Mouse (Mus musculus) B cell, adult 67 days (primary cell): Measurements from ENCODE around the gene Asb8. TPM values are rescaled to one million over a fixed set of nuclear protein-coding genes. Genes with fewer than 3 reads are reported as not detected.

Source experiments
- total RNA-seq, 2 experiments: library from RNA; stranded (reverse); gene quantifications; 4 replicates each; pipeline ENCODE4 v1.2.4; 2023

The Asb8 gene
- total RNA-seq: 10 to 100 TPM; 21.2 to 27.4 TPM

GRCm38 (mm10) chr15:98165525-98165924, at the start of gene Asb8:
Gene Asb8 (minus strand): TSS chr15:98165625.

GRCm38 (mm10) chr15:98195442-98195841, 30.0 kb upstream of the Asb8 start, which contains the start of gene Olfr288:
Gene Olfr288 (minus strand): TSS chr15:98195542.

DNA sequence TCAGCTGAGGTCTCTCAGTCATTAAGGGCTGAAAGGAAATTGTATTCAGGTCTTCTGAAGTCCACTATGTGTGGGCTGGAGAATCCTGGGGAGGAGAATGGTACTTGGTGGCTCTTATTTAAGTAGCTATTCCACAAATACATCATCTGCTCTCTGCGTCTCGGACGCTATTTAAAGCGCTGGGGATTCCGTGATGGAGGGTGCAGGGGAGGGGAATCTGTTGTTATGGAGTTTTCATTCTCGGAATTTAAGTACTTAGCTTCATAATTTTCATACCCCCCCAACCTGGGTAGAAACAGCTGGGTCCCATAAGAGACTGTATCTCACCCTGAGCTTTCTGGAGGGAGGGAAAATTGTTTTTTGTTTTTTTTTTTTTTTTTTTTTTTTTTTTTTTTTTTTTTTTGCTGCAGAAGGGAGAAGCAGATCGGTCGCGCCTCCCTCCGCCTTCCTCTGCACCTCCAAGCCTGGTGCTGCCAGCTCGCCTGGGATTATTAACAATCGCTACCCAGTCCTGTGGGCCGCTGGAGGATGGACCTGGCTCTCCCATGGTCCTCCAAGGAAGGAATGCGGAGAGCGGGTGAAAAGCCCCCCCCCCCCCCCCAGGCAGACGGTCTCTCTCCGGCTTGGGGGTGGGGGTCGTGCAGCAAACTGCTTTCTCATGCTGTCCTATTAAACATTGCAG, 1.7 kb upstream of the Asb8 start, which contains the start of gene Ccdc184:
Gene Ccdc184 (plus strand): TSS at position 196 of the 682 bp plus-strand sequence.

GRCm38 (mm10) chr15:98093121-98094011, 72.1 kb downstream of the Asb8 start, which contains the start of gene Senp1:
Gene Senp1 (minus strand): TSS chr15:98093744.

GRCm38 (mm10) chr15:98092372-98093120, 72.9 kb downstream of the Asb8 start, which contains the start of gene Pfkm:
Gene Pfkm (plus strand): TSS chr15:98092589.

Other genes starting within 250 kb of the Asb8 start
- gene Tmem106c, start 201.4 kb downstream of the Asb8 start, total RNA-seq: 10 to 100 TPM; 21.5 to 23.0 TPM
- not detected for gene Col2a1, start 160.9 kb downstream of the Asb8 start, total RNA-seq
- 1 to 10 TPM; 4.7 to 5.5 TPM for gene Pfkm, start 73.0 kb downstream of the Asb8 start, total RNA-seq
- 10 to 100 TPM; 63.4 to 70.5 TPM for gene Senp1, start 71.9 kb downstream of the Asb8 start, total RNA-seq
- gene Ccdc184, start 1.5 kb upstream of the Asb8 start, total RNA-seq: not detected
- not detected for gene Olfr288, start 29.9 kb upstream of the Asb8 start, total RNA-seq
- not detected for gene Gm44579, start 55.4 kb upstream of the Asb8 start, total RNA-seq
- not detected for gene Olfr287, start 55.4 kb upstream of the Asb8 start, total RNA-seq
- gene Olfr286, start 68.8 kb upstream of the Asb8 start, total RNA-seq: not detected
- not detected for gene H1fnt, start 91.7 kb upstream of the Asb8 start, total RNA-seq
- not detected for gene Zfp641, start 130.5 kb upstream of the Asb8 start, total RNA-seq
- gene Olfr285, start 151.7 kb upstream of the Asb8 start, total RNA-seq: not detected
- gene Olfr284, start 175.4 kb upstream of the Asb8 start, total RNA-seq: not detected
- gene Olfr283, start 215.3 kb upstream of the Asb8 start, total RNA-seq: not detected